Mouse (Mus musculus) CD8-positive naive resting alpha-beta T cell, adult 2 months (primary cell): Measurements from ENCODE around the gene Map2k6.

Experiments used
- DNase-seq, 2 experiments: peaks; one replicate each; pipeline ENCODE4 v3.0.0; 2022; ENCODE audit warnings: low read depth in 2 of 2, low spot score in 2 of 2

The Map2k6 gene

DNA sequence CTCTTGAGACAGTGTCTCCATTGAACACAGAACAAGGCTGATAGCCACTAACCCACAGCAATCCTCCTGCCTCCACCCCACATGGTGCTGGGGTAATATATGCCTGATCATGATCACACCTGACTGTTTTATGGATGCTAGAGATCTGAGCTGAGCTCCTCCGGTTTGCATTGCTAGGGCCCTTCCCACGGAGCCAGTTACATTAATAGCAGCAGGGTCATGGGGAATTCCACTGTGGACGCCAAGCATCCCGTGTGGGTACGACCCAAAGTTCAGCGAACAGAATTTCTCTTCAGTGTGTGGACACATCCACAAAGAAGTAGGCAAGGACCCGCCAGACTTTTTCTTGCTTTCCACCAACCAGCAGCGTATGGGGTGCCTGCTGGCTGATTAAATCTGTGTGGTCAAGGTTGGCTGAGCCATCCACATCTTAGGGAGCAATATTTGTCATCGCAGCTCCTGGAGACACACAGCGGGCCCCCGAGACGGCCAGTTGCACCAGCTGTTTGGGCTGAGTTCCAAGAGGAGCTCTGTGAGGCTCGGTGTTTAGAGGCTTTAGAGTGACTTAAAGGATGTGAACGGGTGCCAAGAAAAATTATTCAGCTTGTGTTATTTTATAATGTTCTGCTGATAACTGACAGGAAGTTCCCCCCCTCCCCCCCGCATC lies 51.3 kb downstream of the Map2k6 start:
- DNase-seq, result no peak

DNA sequence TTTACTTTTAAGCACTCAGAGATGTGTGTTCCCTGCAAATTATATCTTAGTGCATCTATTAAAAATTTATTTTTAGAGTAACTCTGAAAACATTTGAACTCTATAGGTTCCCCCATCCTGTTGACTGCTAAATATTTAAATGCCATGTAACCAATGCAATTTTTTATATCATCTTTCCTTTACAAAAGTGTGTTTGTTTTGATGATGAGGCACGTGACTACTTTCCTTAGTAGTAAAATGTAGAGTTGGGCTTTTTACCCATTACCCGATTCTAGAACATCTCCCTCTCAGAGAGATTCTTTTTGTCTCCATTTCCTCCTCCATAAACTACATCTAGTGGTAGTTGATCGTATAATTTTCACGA lies 51.8 kb downstream of the Map2k6 start:
- DNase-seq, result no peak

DNA sequence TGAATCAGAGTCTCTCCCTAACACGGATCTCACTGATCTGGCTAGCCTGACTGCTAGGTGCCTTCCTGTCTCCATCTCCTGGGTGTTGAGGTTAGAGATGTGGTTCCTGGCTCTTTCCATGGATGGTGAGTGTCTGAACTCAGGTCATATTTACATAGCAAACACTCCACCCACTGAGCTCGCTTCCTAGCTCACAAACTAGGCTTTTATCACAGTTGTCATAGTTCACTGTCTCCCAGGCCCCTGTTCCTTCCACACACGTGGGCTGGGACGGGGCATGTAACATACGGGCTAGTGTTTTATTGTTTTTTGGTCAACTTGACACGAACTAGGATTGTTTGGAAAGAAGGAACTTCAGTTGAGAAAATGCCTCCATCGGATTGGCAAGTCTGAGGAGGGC lies 52.7 kb downstream of the Map2k6 start:
- no peak for DNase-seq

DNA sequence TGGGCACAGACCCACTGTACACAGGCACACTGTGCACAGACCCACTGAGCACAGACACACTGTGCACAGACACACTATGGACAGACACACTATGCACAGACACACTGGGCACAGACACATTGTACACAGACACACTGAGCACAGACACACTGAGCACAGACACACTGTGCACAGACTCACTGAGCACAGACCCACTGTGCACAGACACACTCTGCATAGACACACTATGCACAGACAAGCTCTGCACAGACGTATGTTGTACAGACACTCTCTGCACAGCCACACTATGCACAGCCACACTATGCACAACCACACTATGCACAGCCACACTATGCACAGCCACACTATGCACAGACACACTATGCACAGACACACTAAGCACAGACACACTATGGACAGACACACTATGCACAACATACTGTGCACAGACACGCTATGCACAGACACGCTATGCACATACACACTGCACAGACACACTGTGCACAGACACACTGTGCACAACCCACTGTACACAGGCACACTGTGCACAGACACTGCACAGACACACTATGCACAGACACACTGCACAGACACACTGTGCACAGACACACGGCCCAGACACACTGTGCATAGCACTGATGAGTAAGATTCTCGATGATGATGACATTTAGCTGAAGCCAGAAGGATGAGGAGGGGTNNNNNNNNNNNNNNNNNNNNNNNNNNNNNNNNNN lies 54.7 kb downstream of the Map2k6 start:
- DNase-seq, result no peak

DNA sequence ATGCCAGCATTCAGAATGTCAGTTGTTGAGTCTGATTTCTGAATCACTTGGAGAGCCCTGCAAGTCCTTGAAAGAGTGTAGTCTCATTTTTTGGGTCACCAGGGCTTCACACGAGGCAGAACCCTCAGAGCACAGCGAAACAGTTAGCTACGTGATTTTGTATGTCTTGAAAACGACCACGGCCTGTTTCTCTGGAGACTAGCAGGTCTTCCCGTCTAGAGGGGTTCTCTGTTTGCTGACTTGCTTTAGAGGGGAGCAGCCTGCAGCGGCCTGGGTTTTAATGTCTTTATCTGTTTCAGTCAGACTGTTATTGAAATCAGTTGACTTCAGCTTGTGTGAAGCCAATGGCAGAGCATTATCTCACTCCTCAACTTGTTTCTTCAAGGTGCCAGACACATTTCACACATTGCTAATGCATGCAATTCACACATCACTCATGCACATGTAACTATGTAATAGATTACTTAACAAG lies 58.6 kb downstream of the Map2k6 start:
- no peak for DNase-seq

DNA sequence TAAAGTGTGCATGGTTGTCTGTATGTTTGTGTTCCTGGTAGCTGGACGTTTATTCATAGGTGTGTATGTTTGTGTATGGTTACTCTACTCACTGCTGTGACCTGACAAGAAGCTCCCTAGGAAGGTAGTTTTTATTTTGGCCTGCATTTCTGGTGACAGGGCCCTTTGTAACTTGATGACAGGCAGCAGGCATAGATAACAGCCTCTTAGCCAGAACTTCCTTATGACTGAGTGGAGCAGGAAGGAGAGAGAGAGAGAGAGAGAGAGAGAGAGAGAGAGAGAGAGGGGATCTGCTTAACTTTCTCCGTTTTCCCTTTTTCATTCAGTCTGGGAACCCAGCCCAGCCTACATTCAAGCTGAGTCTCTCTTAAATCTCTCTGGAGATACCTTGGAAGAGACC lies 61.6 kb downstream of the Map2k6 start:
- DNase-seq, result no peak

DNA sequence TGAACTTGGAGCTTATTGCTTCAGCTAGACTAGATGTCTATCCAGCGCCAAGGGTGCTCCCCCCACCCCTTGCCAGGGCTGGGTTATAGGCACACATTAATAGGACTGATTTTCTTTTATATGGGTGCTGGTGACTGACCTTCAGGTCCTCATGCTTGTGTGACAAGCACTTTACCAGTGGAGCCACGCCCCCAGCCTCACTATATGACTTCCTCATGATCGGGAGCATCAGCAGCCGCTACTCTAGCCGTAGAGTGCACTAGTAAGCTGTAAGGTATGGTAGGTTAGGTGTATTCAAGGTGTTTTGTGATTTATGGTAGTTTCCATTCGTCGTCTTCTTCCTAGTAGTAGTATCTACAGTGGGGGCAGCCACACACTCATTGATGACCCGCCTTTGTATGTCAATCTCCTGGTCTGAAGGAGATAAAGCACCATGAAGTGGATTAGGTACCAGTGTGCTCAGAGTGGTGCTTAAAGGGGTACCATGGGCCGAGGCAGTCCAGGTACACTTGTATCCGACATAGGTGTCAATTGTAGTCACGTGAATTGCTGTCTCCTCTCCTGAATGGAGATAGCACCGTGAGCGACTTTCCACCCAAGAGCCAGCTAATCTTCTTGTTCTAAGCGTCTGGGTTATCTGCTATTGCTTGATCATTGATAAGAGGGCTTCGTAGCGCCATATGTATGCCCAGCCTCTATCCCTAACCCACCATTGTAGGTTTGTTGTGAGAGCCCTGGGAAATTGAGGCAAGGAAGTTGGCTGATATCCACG lies 62.8 kb downstream of the Map2k6 start:
- no peak for DNase-seq

DNA sequence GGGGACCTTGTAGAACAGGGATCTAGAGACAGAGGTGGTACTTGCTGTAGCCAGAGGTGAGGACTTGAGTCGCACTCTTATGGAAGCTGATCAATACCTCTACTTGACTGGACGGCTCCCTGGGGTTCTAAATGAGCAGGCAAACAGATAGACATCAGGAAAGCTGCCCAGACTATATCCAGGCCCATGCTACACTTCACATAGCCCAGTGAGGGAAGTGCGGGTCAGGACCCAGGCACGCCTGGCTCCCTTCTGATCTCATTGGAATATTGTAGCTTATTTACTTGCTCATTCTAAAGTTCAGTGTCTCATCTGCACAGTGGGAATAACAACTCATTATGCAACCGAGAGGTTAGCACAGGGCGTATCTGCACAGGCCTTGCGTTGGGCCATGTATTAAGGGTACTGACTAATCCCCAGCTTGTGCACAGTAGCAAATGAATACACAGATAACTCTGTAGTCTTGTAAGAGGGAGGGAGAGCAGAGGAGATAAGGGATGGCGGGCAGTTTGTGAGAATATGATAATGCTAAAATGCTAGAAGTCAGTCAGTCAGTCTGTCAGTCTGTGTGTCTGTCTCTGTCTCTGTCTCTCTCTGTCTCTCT lies 64.2 kb downstream of the Map2k6 start:
- DNase-seq, result no peak

DNA sequence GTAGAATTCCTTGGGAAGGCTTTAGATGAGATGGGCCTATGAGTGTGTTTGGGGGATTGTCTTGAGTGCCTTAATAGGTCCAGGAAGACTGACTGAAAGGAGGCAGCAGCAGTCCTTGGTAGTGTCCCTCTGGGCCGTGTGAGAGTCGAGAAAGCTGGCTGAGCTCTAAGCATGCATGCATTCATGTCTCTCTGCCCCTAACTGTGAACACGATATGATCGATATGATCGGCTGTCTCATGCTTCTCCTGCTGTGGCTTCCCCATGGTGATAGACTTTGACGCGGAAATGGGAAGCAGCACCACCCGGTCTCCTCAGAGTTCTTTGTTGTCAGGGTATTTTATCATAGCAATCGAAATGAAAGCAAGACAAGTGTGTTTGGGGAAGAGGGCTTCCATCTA lies 64.9 kb downstream of the Map2k6 start:
- DNase-seq, result no peak

DNA sequence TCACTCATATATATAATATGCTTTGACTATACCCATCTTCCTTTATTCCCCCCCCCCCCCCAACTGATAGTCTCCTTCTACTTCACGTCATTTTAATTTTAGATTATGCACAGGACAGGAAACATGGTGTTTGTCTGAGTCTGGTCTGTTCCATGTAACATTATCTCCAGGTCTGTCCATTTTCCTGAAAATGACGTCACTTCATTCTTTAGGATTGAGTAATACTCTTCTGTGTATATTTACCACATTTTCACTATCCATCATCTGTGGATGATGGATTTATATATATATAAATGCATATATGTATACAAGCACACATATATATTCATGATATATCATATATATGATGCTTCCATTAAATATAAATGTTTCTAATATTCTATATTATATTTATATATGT lies 70.1 kb downstream of the Map2k6 start:
- DNase-seq, result no peak

DNA sequence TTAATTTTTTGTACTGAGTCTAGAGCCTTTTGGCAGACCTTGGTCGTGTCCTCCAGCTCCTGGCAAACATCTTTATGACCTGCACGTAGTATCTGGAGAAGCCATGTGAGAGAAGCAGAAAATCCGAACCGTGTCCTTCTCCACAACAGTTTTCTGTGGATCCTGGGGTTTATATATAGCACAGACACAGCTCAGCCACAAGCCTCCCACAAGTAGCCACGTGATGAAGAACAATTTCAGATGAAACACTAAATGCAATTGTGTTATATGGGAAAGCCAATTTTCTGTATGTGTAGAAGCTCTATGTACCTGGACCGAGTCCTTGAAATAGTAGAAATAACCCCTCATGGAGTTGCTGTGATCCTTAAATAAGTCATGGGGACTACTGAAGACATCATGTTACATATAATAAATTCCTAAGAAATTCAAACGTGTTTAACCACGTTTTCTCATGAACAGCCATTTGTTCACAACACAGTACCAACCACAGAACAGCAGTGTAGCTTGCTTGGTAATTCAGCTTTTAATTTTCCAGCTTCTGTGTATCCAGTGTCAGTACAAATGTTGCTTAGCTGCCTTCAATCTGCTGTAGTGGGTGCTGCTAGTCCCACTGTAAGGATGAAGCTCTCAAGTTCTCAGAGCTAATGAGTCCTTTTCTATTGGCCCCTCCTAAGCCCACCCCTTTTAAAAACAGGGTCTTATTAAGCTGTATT lies 71.8 kb downstream of the Map2k6 start:
- DNase-seq, result no peak

DNA sequence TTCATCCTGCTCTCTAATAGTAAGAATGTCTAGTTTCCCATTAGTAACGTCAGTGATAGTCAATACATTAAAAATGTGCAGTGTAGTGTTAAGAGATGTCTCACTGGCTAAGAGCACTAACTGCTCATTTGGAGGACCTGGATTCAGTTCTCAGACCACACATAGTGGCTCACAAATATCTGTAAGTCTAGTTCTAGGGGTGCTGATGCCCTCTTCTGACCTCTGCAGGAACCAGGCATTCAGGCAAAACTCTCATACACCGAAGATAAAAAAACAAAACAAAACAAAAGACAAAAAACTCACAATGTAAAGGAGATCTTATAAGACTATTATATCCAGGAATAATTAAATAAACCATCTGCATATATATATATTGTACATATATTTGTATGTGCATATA lies 72.4 kb downstream of the Map2k6 start:
- no peak for DNase-seq

DNA sequence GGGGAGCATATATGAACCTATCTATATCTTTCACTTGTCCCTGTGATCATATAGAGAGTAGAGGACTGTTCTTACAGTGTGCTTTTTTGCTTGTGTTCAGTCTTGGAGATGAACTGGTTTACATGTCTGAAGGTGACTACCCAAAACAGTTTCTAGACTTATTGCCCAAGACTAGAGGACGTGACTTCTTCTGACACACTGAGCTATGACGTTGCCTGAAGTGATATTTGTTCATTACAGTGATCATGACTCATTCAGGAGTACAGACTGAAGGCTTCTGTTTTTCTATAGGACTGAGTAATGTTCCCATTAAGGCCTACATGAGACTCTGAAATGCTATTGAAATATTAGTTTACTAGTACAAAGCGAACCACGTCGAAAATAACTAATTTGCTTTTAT lies 73.2 kb downstream of the Map2k6 start:
- DNase-seq, result no peak

DNA sequence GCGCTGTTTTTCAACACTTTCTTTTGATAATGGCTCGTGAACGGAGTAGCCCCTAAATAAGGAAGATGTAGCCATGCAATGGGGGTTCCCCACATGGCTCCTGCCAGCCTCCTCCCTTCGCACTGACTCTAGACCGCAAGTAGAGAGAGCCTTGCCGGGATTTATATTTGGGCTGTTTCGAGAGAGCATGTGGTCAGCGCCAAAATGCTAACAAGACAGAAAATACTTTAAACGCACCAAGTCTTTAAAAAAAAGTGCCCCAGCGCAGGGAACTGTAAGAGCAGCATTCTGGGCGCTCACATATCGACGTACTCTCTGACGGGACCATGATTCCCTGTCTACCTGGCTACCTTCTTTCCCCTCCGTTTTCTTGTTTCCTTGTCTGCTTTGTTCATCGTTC lies 74.6 kb downstream of the Map2k6 start:
- no peak for DNase-seq

DNA sequence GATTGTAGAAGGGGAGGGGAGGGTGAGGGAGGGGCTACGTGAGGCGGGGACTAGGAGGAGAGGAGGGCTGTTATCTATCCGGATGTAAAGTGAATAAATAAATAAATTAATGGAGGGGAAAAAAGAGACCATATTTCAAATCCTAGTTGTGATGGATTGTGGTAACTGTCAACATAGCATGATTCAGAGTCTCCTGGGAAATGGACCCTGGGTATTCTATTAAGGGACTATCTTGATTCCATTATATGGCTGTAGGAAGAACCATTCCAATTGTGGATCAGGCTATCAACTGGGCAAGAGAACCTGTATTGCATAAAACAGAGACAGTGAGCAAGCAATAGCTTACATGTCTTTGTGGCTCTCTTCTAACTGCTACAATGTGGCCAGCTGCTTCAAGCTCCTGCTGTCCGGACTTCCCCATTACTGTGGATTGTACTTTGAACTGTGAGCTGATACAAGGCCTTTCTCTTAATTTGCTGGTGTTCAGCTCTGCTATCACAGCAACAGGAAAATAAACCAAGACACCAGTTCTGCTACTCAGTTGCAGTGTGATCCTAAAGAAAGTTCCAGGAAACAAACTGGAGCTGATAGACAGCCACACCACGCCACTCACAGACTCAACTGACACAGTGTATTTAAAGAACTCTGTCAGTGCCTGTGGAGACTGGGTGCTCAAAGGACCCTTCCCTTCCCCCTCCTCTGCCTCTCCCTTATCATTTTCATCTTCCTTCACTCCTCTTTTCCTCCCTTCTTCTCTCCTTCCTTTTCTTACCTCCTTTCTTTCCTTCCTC lies 77.6 kb downstream of the Map2k6 start:
- no peak for DNase-seq

DNA sequence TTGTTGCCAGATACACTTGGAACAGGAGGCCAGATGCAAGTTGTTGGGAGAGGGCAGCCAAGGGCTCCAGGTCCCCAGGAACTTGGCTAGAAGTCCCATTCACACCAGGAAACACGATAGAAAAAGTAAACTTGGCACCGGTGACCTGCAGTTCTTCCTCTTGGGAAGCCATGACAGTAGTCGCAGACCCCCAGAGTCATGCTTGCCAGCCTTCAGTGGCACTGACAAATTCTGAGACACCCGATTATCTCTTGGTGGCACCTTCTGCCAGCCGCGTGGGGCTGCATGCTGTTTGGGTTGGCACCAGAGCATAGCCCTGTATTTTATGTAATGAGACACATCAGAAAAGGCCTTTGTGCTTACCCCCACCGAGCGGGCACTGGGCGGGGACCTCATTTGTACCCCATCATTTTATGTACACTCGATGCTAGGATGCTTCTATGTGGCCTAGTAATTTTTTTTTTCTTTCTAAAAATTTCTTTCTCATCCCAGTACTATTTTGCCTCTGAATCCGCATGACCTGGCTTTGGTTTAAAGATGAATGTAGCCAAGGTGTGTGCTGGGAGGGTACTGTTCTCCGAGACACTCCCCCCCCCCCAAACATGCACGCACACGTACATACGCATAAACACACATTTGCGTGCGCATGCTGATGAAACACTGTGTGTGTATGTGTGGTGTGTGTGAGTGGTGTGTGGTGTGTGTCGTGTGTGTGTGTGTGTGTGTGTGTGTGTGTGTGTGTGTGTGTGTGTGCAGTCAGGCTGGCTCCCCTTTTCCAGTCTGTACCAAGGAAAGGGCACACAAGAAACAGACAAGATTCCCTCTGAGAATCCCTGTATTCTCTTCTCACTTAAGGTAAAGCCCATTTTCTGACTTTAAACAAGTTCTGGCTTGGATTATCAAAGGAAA lies 79.3 kb downstream of the Map2k6 start:
- no peak for DNase-seq

DNA sequence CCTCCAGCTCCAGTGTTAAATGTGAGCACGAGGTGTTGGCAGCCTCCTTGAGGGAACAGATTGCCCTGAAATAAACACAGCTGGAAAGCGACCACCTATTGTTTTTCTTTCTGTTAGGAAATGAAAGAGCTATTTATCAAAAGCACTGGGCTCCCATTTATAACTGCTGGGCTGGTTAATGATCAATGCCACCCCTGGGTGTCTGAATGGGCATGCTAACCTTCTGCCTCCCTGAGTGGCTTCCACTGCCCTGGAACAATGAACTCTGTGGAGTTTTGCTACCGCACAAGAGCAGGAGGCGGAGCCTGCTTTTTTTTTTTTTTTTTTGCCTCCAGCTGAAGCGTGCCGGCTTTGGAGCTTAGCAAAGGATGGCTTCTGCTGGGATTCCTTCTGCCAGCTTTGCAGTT lies 80.1 kb downstream of the Map2k6 start:
- DNase-seq, result no peak

DNA sequence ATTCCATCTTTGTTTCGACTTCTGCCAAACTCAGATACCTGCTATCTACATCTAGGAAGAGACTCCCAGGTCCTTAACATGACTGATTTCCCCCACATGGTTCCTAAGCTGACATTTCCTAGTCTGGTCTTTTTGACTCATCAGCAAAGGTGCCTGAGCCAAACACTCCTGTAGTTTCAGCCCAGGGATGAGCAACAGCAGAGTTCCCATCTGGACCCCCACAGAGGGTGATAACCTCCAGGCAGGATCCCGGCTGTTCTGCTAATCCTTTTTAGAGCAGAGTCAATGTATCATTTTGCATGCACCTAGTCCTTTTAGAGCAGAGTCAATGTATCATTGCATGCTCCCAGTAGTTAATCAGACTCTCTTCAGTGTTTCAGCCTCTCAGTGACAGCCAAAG lies 82.5 kb downstream of the Map2k6 start:
- no peak for DNase-seq

DNA sequence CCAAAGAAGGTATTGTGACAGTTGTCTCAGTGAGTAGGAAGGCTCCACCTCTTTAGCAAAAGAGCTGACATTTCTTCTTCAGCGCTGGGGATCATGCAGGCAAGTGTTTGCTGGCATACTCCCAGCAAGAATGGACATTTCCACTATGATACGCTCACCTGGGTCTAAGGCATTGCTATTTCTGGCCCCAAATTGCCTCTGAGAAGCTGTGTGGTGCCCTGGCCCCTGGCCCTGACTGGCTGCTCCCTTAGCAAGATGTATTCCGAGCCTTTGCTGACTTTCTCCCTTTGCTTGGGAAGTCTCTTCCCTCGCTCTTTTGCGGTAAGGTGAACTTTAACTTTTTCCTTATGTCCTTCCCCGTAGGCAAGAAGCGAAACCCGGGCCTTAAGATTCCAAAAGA lies 83.3 kb downstream of the Map2k6 start:
- no peak for DNase-seq
